Mouse (Mus musculus) bone marrow, adult 2 months (tissue): ENCODE results near the gene Rgl1.

ENCODE experiments used
- CTCF ChIP-seq: fragments of 200-500 bp; IDR thresholded peaks from 2 replicates; pipeline ENCODE4 v1.5.1; 2011; ENCODE audit warnings: low read length, control low read depth; ENCODE audit not compliant: control insufficient read depth, insufficient read depth
- POLR2A ChIP-seq: fragments of 200-500 bp; IDR thresholded peaks from 2 replicates; pipeline ENCODE4 v1.6.1; 2011; ENCODE audit warnings: low read depth, mild to moderate bottlenecking, control low read depth, low read length, borderline replicate concordance; ENCODE audit not compliant: control insufficient read depth

DNA sequence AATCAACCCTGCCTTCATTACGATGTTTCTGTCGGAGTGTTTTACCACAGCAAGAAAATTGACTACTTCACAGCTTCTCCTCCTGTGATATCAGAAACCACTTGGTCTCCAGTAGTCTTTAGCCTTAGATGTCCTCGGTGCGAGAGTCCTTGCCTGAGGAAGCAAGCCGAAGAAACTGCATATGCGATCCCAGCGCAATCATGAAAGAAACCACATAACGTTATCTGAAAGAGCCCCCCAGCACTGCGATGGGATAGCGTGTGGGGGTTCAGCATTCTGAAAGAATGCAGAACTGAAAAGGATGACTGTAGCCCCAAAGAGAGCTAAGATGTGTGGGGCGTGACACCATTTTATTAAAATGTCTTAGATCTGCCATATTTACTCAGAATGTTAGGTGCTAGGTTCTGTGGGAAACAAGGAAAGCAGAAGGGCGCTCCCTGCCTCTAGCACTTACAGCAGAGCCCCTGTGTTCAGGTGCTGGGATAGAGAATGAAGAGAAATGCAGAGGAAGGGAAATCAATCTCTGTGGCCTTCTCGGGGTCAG lies 34.6 kb upstream of the Rgl1 start:
- TF ChIP-seq POLR2A = no peak
- TF ChIP-seq CTCF = no peak
